Mouse (Mus musculus) thymus, postnatal 0 days (tissue): ENCODE results near the gene G6pc. TPM values are rescaled to one million over a fixed set of nuclear protein-coding genes. Genes with fewer than 3 reads are reported as not detected.
"Not testable (repeated sequence)": the region's sequence is repeated elsewhere in the genome, so short reads cannot be mapped to it uniquely, and the experiment has no call there.

Source experiments
- DNase-seq: peaks from one replicate; pipeline ENCODE4 v3.0.0-alpha.2; 2015; ENCODE audit warnings: low spot score
- polyA plus RNA-seq: library from polyadenylated mRNA; unstranded; fragments of >200 nt; fragmentation: Nextera tagmentation; extraction: Ambion mirVana; gene quantifications from 2 replicates; pipeline ENCODE4 v1.2.1, GENCODE M21; 2015

The G6pc gene
- 0.07 and 0.17 TPM in 2 replicates for polyA plus RNA-seq

GRCm38 (mm10) chr11:101367326-101367935 is at the start of gene G6pc:
Gene G6pc, plus strand, starts transcription at chr11:101367561.
- no peak for DNase-seq

- peak; percentile 35 for DNase-seq
Observed at GRCm38 (mm10) chr11:101323609-101324008, 43.8 kb upstream of the G6pc start.

DNA sequence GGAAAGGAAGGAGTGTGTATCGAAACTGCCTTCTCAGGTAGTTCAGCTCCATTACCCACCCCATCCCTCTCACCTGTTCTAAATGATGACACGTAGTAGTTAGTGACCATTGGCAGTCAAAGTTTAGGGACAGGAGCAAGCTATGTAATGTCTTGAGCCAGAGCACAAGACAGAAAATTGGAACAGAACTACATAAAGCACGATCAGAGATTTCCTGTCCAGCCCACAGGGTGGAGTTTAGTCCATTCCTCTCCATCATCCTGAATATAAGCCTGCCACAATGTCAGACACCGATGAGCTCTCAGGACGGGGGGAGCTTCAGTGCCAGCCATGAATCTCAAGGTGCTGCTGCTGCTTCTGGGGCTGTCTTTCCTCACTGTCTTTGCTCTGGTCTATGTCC is 42.6 kb upstream of the G6pc start, which contains the start of gene Aoc2:
TSS of gene Aoc2 (plus strand) at position 301 of the 400 bp plus-strand sequence.
- DNase-seq, result no peak

- not testable (repeated sequence) for DNase-seq
Observed at GRCm38 (mm10) chr11:101325201-101325600, 42.2 kb upstream of the G6pc start.

DNA sequence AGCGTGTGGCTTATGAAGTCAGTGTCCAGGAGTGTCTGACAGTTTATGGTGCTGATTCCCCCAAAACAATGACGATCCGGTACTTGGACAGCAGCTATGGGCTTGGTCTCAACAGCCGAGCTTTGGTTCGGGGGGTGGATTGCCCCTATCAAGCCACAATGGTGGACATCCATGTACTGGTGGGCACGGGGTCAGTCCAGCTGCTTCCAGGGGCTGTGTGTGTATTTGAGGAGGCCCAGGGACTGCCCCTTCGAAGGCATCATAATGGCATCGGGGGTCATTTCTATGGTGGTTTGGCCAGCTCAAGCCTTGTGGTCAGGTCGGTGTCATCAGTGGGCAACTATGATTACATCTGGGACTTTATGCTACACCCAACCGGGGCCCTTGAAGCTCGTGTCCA is 41.2 kb upstream of the G6pc start:
- no peak for DNase-seq

- no peak for DNase-seq
Observed at GRCm38 (mm10) chr11:101327311-101327710, 40.0 kb upstream of the G6pc start.

- DNase-seq, result no peak
Observed at GRCm38 (mm10) chr11:101328941-101329635, 38.3 kb upstream of the G6pc start.

DNA sequence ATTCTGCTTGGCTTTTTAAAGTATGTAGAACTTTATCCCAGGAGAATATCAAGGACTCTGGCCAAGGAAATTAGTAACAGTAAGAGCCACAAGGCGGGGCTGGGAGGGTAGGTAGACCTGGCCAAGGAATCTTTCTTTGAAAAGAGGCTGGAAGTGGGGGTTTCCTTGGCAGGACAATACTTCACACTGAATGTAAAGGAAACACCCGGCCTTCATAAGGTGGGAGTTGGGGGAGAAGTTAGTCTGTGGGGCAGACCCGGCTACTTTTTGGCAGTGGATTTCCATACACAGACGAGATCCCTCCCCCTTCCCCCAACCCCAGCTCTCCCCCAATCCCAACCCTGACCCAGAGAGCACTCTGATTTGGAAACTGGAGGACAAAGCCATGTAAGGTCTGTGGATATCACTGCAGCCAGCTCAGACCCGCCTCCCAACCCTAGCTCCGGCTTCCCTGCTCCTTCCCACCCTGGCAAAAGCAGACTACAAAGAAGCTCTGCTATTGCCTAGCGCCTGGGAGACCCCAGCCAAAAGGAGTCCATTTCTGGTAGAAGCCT is 36.9 kb upstream of the G6pc start, which contains the start of gene Aoc3:
TSS of gene Aoc3 (plus strand) at position 235 of the 554 bp plus-strand sequence.
- DNase-seq, result no peak

DNA sequence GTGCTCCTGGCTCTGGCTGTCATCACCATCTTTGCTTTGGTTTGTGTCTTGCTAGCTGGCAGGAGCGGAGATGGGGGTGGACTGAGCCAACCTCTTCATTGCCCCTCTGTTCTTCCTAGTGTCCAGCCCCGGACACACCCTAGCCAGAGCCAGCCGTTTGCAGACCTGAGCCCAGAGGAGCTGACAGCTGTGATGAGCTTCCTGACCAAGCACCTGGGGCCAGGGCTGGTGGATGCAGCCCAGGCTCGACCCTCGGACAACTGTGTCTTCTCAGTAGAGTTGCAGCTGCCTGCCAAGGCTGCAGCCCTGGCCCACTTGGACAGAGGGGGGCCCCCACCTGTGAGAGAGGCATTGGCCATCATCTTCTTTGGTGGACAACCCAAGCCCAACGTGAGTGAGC is 36.4 kb upstream of the G6pc start:
- DNase-seq, result not testable (repeated sequence)

DNA sequence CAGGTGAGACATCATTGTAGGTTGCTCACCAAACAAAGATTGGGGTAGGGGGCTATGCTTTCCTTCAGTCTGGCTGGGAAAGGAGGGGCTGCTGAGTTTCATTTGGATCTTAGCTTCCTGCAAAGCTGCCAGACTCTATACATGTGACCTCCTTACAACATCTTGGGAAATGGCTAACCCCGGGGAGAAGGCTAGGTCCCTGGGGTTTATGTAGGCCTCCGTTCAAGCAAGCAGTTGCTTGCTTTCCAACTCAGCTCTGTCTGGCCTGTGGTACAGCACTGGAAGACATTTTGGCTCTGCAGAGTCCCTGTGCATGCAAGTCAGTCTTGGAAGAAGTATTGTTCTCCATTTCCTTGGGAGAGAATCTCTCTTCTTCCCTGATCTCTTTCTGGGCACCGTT is 34.8 kb upstream of the G6pc start:
- no peak for DNase-seq

- DNase-seq, result no peak
Observed at GRCm38 (mm10) chr11:101334023-101334422, 33.3 kb upstream of the G6pc start.

DNA sequence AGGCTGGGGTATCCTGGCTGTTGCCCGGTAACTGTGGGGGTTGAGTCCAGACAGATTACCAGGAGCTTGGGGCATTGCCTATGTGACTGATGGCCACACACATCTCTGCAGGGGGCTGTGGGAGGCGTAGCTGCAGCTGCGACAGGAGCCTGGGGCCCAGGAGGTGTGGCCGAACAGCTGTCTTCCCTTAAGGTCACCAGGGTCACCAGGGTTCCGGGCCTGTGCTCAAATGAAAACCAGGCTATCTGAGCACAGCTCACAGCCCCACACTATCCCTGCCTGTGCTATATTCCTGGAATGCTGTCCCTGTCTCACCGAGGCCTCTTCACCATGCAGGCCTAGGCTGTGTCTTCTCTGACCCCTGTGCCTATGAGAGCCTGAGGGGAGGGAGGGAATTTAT is 32.8 kb upstream of the G6pc start:
- DNase-seq, result no peak

DNA sequence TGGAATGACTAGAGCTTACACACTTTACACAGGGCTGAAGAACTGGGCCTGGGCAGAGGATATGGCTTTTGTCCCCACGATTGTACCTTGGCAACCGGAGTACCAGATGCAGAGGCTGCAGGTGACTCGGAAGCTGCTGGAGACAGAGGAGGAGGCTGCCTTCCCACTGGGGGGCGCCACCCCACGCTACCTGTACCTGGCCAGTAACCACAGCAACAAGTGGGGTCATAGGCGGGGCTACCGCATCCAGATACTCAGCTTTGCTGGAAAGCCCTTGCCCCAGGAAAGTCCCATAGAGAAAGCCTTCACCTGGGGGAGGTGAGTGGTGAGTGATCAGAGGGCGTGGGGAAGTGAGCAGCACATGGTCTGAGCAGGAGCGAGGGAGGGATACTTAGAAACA is 31.7 kb upstream of the G6pc start:
- no peak for DNase-seq

GRCm38 (mm10) chr11:101338123-101338760 is 29.1 kb upstream of the G6pc start:
- peak; percentile 63 for DNase-seq

GRCm38 (mm10) chr11:101347083-101347775 is 20.1 kb upstream of the G6pc start:
- DNase-seq, result no peak

DNA sequence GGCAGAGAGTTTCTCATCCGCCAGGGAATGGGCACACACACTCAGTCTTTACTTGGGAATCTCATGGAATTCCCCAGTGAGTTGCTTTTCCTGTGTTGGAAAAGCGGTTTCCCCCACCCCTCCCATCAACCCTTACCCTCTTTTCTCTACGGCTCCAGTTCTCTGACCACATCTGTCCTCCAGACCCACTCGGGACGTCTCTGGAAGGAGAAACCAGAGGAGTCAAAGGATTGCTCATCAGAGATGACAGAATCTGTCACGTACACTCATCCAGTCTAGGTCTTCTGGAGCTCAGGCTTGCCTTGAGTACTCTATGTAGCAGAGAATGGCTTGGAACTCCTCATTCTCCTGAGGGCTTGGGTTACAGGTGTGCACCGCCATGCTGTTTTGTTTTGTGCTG is 18.6 kb upstream of the G6pc start:
- DNase-seq, result no peak

- no peak for DNase-seq
Observed at GRCm38 (mm10) chr11:101349216-101349615, 18.1 kb upstream of the G6pc start.

DNA sequence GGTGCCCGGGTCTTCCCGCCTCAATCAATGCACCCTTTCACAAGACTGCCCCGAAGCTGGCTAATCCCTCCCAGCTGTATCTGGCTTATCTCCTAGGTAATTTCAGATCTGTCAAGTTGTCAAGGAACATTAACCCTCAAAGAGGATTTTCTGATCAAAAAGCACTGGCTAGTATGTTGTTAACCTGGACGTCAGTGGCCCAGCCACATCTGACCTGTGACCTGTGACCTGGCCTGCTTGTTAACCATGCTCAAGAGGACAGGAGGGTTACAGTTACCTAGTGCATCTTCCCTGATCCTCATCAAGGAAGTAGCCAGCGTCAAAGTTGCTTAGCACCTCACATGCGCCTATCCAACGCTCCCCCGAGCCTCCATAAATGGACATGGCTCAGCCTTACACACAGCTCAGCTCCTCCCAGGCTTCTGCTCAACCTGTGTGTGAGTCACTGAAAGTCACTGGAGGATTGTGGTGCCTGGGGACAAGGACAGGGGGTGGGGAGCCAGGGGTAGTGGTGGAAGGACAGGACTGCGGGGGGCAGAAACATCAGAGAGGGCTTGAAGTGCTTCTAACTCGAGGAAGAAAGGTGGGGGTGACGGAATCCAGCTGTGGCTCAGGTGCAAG is 16.2 kb upstream of the G6pc start:
- no peak for DNase-seq

- no peak for DNase-seq
Observed at GRCm38 (mm10) chr11:101351721-101352111, 15.6 kb upstream of the G6pc start.

- no peak for DNase-seq
Observed at GRCm38 (mm10) chr11:101353436-101353835, 13.9 kb upstream of the G6pc start.

DNA sequence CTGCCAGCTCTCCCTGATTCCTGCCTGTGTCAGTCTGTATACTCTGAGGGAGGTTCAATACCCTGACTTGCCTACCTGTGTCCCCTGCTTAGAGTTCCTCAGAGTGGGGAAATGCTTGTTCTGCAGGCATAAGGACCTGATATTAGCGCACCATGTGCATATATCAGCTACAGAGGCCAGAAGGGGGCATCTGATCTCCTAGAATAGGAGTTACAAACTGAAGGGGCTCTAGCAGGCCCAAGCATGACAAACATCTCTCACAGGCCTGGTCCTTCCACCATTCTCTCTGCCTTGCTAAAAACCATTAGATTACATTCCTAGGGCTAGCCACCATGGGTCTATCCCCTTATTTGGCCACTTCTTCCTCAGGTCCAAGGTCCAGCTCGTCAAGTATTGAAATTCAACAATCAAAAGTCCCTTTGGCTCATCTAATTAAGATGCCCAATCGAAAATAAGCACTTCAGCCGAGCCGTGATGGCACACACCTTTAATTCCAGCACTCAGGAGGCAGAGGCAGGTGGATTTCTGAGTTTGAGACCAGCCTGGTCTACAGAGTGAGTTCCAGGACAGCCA is 12.8 kb upstream of the G6pc start:
- DNase-seq, result peak; percentile 34
